Mouse (Mus musculus): ENCODE measurements around the gene Erlec1. TPM values are rescaled to one million over a fixed set of nuclear protein-coding genes. Genes with fewer than 3 reads are reported as not detected.

Gene Erlec1
- polyA plus RNA-seq, 2 experiments = 6.7 to 9.2 TPM

DNA sequence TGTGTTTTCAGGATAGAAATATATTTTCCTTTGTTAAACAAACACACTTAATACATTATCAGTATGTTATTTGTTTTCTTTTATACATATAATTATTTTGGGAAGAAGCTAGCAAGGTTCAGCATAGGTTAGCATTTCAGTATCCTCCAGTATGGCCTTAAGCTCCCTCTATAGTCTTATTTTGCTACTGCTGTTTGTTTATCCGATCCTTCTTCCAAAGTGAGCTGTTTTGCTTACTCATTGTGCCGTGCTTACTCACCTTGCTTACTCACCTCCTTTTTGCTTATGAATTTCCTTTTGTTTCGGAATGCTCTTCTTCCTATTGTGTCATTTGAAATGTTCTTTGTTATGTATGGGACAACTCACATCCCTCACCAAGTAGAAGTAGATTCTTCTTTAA, 42.5 kb upstream of the Erlec1 start:
- no peak overlapping the region for H3K4me3 ChIP-seq (ENCODE audit: insufficient read depth in 1 of 2, low read depth in 2 of 2, low read length in 2 of 2)
- no peaks in the 10 kb centered on the region for H3K27me3 ChIP-seq (ENCODE audit: control insufficient read depth, insufficient read depth, low read length)
- peak; percentile 77 for TF ChIP-seq EP300 (IDR thresholded peaks at IDR 0.05; ENCODE audit: low read depth)
- TF ChIP-seq CTCF (IDR thresholded peaks at IDR 0.05; ENCODE audit: low read depth) = peak; percentile 59
- H3K9me3 ChIP-seq (ENCODE audit: control insufficient read depth, low read length) = no peaks in the 10 kb centered on the region
- H3K4me1 ChIP-seq (replicated peaks; ENCODE audit: control insufficient read depth in 2 of 2, insufficient read depth in 2 of 2, low read length in 1 of 2) = peaks cover 35 to 36% of the 10 kb centered on the region in 2 experiments
- H3K4me2 ChIP-seq (ENCODE audit: low read depth) = no peak overlapping the region
- H3K9ac ChIP-seq (replicated peaks) = no peak overlapping the region
- ATAC-seq (ENCODE audit: insufficient read depth) (peak; percentile 55), DNase-seq (ENCODE audit: low read depth in 3 of 3, low spot score in 3 of 3) (peak; percentile 74 to 79 (median 78))
- WGBS (ENCODE audit: insufficient replicate concordance) = 56% methylated on average over 3 of the region's 3 CpGs
- no peak overlapping the region for H3K27ac ChIP-seq
- H3K36me3 ChIP-seq (replicated peaks; ENCODE audit: control insufficient read depth, insufficient read depth, low read depth) = peaks cover 2% of the 10 kb centered on the region; the same call in 1 of the 2 replicates

- peaks cover 6% of the 10 kb centered on the region for H3K36me3 ChIP-seq (replicated peaks; ENCODE audit: control insufficient read depth, insufficient read depth, low read depth)
- H3K4me2 ChIP-seq (ENCODE audit: low read depth) = peak overlapping the region; percentile 83
- no peak for TF ChIP-seq EP300 (IDR thresholded peaks at IDR 0.05; ENCODE audit: low read depth)
- TF ChIP-seq CTCF (IDR thresholded peaks at IDR 0.05; ENCODE audit: low read depth) = no peak
- H3K9ac ChIP-seq (replicated peaks) = peak overlapping the region; percentile 95
- peaks cover 0 to 6% of the 10 kb centered on the region in 2 experiments; a peak in 2 of 4 replicates for H3K4me1 ChIP-seq (replicated peaks; ENCODE audit: control insufficient read depth in 2 of 2, insufficient read depth in 2 of 2, low read length in 1 of 2)
- H3K9me3 ChIP-seq (ENCODE audit: control insufficient read depth, low read length) = no peaks in the 10 kb centered on the region
- 1% methylated on average over 2 of the region's 2 CpGs for WGBS (ENCODE audit: insufficient replicate concordance)
- DNase-seq (ENCODE audit: low read depth in 3 of 3, low spot score in 3 of 3) (no peak), ATAC-seq (ENCODE audit: insufficient read depth) (peak; percentile 67)
- no peaks in the 10 kb centered on the region for H3K27me3 ChIP-seq (ENCODE audit: control insufficient read depth, insufficient read depth, low read length)
- peak overlapping the region; percentile 69 to 100 for H3K4me3 ChIP-seq (ENCODE audit: insufficient read depth in 1 of 2, low read depth in 2 of 2, low read length in 2 of 2)
- H3K27ac ChIP-seq = peak overlapping the region; percentile 79
Measured at GRCm38 (mm10) chr11:30986625-30987017, 32.5 kb upstream of the Erlec1 start.

DNA sequence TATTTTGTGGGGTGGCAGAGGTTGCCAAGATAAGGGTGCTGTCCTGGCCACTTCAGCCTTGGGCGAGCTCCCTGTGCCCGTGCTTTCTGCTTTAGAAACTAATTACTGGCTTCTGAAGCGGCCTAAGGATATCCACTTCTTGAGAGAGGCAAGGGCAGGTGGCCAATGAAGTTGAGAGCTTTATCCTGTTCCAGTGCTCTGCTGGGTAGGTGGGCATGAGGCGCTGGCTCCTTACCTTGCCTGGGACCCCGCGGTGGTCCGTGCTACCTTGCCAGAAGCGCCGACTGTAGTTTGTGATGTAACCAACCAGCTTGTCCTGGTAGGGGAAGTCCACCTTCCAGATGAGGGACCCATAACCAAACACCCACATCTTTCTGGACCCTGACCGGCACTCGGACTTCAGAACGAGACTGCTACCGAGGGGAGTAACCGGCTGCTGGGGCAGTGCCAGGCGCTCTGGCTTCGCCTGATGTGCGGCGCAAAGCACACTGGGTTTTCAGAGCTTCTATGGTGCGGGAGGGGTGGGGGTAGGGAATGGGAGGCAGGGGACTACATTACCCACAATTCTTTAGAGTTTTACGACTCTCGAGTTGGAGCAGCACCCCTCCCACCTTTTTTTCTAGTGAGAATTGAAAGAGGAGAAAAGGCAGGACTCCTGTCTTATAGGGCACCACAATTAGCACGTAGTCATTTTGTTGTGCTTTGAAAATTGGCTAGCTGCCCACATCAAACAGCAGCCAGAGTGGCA, 31.9 kb upstream of the Erlec1 start, which contains the start of gene Chac2:
Chac2 (minus strand) TSS at position 474 of the 748 bp plus-strand sequence.
- H3K4me2 ChIP-seq (ENCODE audit: low read depth) = peak within 1 kb of the TSS; percentile 83
- H3K27ac ChIP-seq = peak within 1 kb of the TSS; percentile 79
- peak within 1 kb of the TSS; percentile 69 to 100 for H3K4me3 ChIP-seq (ENCODE audit: insufficient read depth in 1 of 2, low read depth in 2 of 2, low read length in 2 of 2)
- peak; percentile 84 to 88 (median 85) for DNase-seq (ENCODE audit: low read depth in 3 of 3, low spot score in 3 of 3)
- no peak for TF ChIP-seq CTCF (IDR thresholded peaks at IDR 0.05; ENCODE audit: low read depth)
- TF ChIP-seq EP300 (IDR thresholded peaks at IDR 0.05; ENCODE audit: low read depth) = peak; percentile 41
- no peaks in the 10 kb centered on the region for H3K27me3 ChIP-seq (ENCODE audit: control insufficient read depth, insufficient read depth, low read length)
- peak within 1 kb of the TSS; percentile 95 for H3K9ac ChIP-seq (replicated peaks)
- peak; percentile 99 for ATAC-seq (ENCODE audit: insufficient read depth)
- no peaks in the 10 kb centered on the region for H3K9me3 ChIP-seq (ENCODE audit: control insufficient read depth, low read length)
- peaks cover 6% of the 10 kb centered on the region for H3K36me3 ChIP-seq (replicated peaks; ENCODE audit: control insufficient read depth, insufficient read depth, low read depth)
- WGBS (ENCODE audit: insufficient replicate concordance) = under 1% methylated on average over 22 of the region's 22 CpGs
- peaks cover 0 to 6% of the 10 kb centered on the region in 2 experiments; a peak in 2 of 4 replicates for H3K4me1 ChIP-seq (replicated peaks; ENCODE audit: control insufficient read depth in 2 of 2, insufficient read depth in 2 of 2, low read length in 1 of 2)

DNA sequence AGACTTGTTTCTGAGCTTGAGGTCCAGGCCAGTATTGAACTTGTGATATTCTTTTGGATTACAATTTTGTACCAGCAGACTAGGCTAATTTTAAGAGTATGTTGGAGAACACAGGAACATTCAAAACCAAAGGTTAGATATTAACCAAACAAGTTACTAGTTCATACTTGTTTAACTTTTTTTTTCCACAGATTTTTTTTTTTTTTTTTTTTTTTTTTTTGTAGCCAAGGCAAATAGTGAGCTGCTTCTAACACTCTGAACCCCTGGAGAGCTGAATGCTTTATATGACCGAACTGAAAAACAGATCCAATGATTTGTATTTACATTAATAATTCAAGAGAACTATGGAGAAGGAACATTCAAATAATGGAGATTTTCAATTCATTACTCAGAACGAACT, 31.1 kb upstream of the Erlec1 start:
- H3K9ac ChIP-seq (replicated peaks) = peak overlapping the region; percentile 95
- H3K27ac ChIP-seq = peak overlapping the region; percentile 79; the same call in 1 of the 2 replicates
- H3K9me3 ChIP-seq (ENCODE audit: control insufficient read depth, low read length) = no peaks in the 10 kb centered on the region
- peaks cover 6% of the 10 kb centered on the region for H3K36me3 ChIP-seq (replicated peaks; ENCODE audit: control insufficient read depth, insufficient read depth, low read depth)
- H3K4me1 ChIP-seq (replicated peaks; ENCODE audit: control insufficient read depth in 2 of 2, insufficient read depth in 2 of 2, low read length in 1 of 2) = peaks cover 0 to 6% of the 10 kb centered on the region in 2 experiments; a peak in 2 of 4 replicates
- H3K4me2 ChIP-seq (ENCODE audit: low read depth) = peak overlapping the region; percentile 83
- H3K27me3 ChIP-seq (ENCODE audit: control insufficient read depth, insufficient read depth, low read length) = no peaks in the 10 kb centered on the region
- ATAC-seq (ENCODE audit: insufficient read depth) (no peak), DNase-seq (ENCODE audit: low read depth in 3 of 3, low spot score in 3 of 3) (no peak)
- no peak for TF ChIP-seq EP300 (IDR thresholded peaks at IDR 0.05; ENCODE audit: low read depth)
- TF ChIP-seq CTCF (IDR thresholded peaks at IDR 0.05; ENCODE audit: low read depth) = no peak
- 31% methylated on average over 2 of the region's 2 CpGs for WGBS (ENCODE audit: insufficient replicate concordance)
- H3K4me3 ChIP-seq (ENCODE audit: insufficient read depth in 1 of 2, low read depth in 2 of 2, low read length in 2 of 2) = peak overlapping the region; percentile 69 to 100

DNA sequence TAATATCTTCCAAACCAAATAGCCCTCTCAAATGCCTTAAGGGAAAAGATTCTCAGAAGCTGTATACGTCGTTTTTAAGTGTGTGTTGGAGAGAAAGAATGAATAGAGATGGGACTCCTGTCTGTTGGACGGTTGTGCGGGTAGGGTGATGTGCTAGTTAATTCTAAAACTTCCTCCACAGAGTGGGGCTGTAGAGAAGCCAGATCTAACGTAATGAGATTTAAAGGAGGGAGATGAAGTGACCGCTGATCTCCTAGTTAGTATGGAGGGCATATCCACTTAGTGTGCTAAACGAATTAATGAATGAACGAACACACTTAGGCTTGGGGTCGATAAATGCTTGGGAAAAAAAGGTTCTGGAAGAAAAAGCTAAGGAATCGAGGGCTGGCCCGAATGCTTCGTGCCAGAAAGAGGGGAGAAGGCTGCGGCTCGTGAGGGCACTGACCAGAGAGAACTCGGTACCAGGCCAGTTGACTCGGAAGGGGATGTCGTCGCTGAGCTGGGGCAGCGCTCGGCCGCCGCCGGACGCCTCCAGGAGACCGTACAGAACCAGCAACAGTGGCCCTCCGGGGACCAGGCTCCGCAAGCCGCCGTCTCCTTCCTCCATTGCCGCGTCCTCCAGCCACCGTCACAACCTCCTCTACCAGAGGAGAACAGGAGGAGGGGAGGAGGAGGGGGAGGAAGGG, 523 bp downstream of the Erlec1 start:
- peak overlapping the region; percentile 76 for H3K4me2 ChIP-seq (ENCODE audit: low read depth)
- 1% methylated on average over 29 of the region's 32 CpGs for WGBS (ENCODE audit: insufficient replicate concordance)
- ATAC-seq (ENCODE audit: insufficient read depth) (peak; percentile 80), DNase-seq (ENCODE audit: low read depth in 3 of 3, low spot score in 3 of 3) (peak in 1 of 3 experiments; percentile 39)
- peaks cover 23% of the 10 kb centered on the region for H3K36me3 ChIP-seq (replicated peaks; ENCODE audit: control insufficient read depth, insufficient read depth, low read depth)
- no peaks in the 10 kb centered on the region for H3K9me3 ChIP-seq (ENCODE audit: control insufficient read depth, low read length)
- peak overlapping the region; percentile 85 to 87 for H3K4me3 ChIP-seq (ENCODE audit: insufficient read depth in 1 of 2, low read depth in 2 of 2, low read length in 2 of 2)
- no peaks in the 10 kb centered on the region for H3K27me3 ChIP-seq (ENCODE audit: control insufficient read depth, insufficient read depth, low read length)
- H3K9ac ChIP-seq (replicated peaks) = peak overlapping the region; percentile 93
- no peak for TF ChIP-seq EP300 (IDR thresholded peaks at IDR 0.05; ENCODE audit: low read depth)
- no peak for TF ChIP-seq CTCF (IDR thresholded peaks at IDR 0.05; ENCODE audit: low read depth)
- H3K4me1 ChIP-seq (replicated peaks; ENCODE audit: control insufficient read depth in 2 of 2, insufficient read depth in 2 of 2, low read length in 1 of 2) = peaks cover 2 to 9% of the 10 kb centered on the region in 2 experiments; a peak in 3 of 4 replicates
- H3K27ac ChIP-seq = peak overlapping the region; percentile 75

Measured in liver, embryonic 14.5 days (tissue).